In genomic region chr2:79255192-79256000, GRCm38 (mm10) we compare ENCODE assay signal across 8 mouse cellular contexts. TPM values are rescaled to one million over a fixed set of nuclear protein-coding genes. Genes with fewer than 3 reads are reported as not detected.
A peak's percentile ranks its signal among the peaks of the same experiment; 100 is the strongest.
DNase-seq lines count a peak whose midpoint lies in the region; ATAC-seq lines count a peak whose summit lies in the region.

Gene Itga4 (plus strand): TSS chr2:79255426.

- ATAC-seq in hindbrain, embryonic 13.5 days (ENCODE audit: low FRiP score): peak; percentile 88

- peaks cover 7% of the 10 kb centered on the region; the same call in 1 of the 2 replicates for H3K27me3 ChIP-seq in hindbrain, embryonic 13.5 days

- H3K4me2 ChIP-seq in hindbrain, embryonic 13.5 days: peak within 1 kb of the TSS; percentile 87

- under 1% methylated on average over 41 of the region's 41 CpGs for WGBS in hindbrain, embryonic 13.5 days

- peaks cover 16% of the 10 kb centered on the region for H3K4me1 ChIP-seq in hindbrain, embryonic 13.5 days (replicated peaks)

- H3K27ac ChIP-seq in hindbrain, embryonic 13.5 days: peak within 1 kb of the TSS; percentile 40; the same call in 1 of the 2 replicates

- H3K9me3 ChIP-seq in hindbrain, embryonic 13.5 days: no peaks in the 10 kb centered on the region

- H3K36me3 ChIP-seq in hindbrain, embryonic 13.5 days: no peaks in the 10 kb centered on the region

- peak within 1 kb of the TSS; percentile 72 for H3K9ac ChIP-seq in hindbrain, embryonic 13.5 days

- H3K4me3 ChIP-seq in hindbrain, embryonic 13.5 days: peak within 1 kb of the TSS; percentile 53

- DNase-seq in T-cell, adult 2 months (ENCODE audit: low spot score): peak; percentile 90
- DNase-seq in cerebellum, postnatal 25 days: peak; percentile 79 to 84
- DNase-seq in frontal cortex, postnatal 25 days (ENCODE audit: low spot score in 2 of 2): peak; percentile 55 to 56
- peak; percentile 91 to 95 for DNase-seq in layer of hippocampus, postnatal 25 days (ENCODE audit: extremely low spot score in 1 of 2, low spot score in 1 of 2)
- DNase-seq in lung, postnatal 14 days: peak; percentile 82
- peak; percentile 39 for DNase-seq in ovary, postnatal 14 days (ENCODE audit: low spot score)
- DNase-seq in thymus, postnatal 14 days: peak; percentile 99

RNA-seq across cellular contexts. Expression of gene Itga4, which starts in this region (rescaled TPM):
- 3.8 and 4.0 TPM in 2 replicates for polyA plus RNA-seq in hindbrain, embryonic 13.5 days (2015; fragmentation: Nextera tagmentation; extraction: Ambion mirVana)
- total RNA-seq in layer of hippocampus, postnatal 25 days (2021): 10 to 100 TPM; 21.8 to 23.0 TPM

Comparison
In these comparisons a context has a peak if more than half of its experiments do, and no peak if none do; other contexts are left out.
1. Peak in every context shown above with its lines: DNase-seq, ATAC-seq, H3K4me3 ChIP-seq and H3K27ac ChIP-seq.
2. DNase-seq: peak in every context shown above with its lines; median percentile 99 in thymus, postnatal 14 days; 93 in layer of hippocampus, postnatal 25 days; 90 in T-cell, adult 2 months; 82 in lung, postnatal 14 days; 82 in cerebellum, postnatal 25 days; 56 in frontal cortex, postnatal 25 days; 39 in ovary, postnatal 14 days.